Mouse (Mus musculus): ENCODE results near the gene Trpc5os. TPM values are rescaled to one million over a fixed set of nuclear protein-coding genes. Genes with fewer than 3 reads are reported as not detected.

Gene Trpc5os
- not detected for total RNA-seq (2023)

GRCm38 (mm10) chrX:144456281-144456680 lies at the start of gene Trpc5os:
Trpc5os (plus strand) TSS chrX:144456581.

Other genes starting within 250 kb of the Trpc5os start
- 10 to 100 TPM; 11.3 to 16.2 TPM for gene Alg13, start 138.8 kb upstream of the Trpc5os start, total RNA-seq (2023)
- not detected for gene Trpc5, start 231.6 kb downstream of the Trpc5os start, total RNA-seq (2023)
- gene Rtl4, start 232.3 kb downstream of the Trpc5os start, total RNA-seq (2023): not detected

Measured in neutrophil, adult 59 days (primary cell).